ENCODE assay signal across 8 mouse cellular contexts in the genomic region with DNA sequence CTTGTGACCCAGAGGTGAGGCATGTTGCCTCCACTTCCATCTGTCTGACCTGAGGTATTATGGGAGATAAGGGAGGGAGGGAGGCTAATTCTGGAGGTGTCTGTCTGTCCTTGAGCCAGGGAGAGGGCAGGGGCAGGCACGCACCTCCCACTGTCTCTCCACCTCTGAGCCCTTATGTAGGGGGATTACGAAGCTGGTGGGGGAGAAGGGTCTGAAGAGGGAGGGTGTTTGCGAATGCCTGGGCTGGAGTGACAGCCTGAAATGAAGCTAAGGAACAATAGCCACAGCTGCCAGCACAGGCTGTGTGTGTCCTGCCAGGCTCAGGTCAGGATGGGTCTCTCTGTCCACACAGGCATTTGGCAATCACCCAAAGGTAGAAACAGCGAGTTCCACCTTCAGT. TPM values are rescaled to one million over a fixed set of nuclear protein-coding genes. Genes with fewer than 3 reads are reported as not detected.
DNase-seq lines count a peak whose midpoint lies in the region; ATAC-seq and TF ChIP-seq lines count a peak whose summit lies in the region.

No protein-coding gene starts in this region.

- H3K9ac ChIP-seq in midbrain, embryonic 11.5 days (ENCODE audit: low read length), result no peak overlapping the region
- no peak overlapping the region for H3K9ac ChIP-seq in midbrain, embryonic 16.5 days (ENCODE audit: low read depth, low read length)
- H3K9ac ChIP-seq in limb, embryonic 13.5 days, result peak overlapping the region; percentile 25; the same call in 1 of the 2 replicates
- peak overlapping the region; percentile 18; the same call in 1 of the 2 replicates for H3K9ac ChIP-seq in stomach, postnatal 0 days (ENCODE audit: low read length)

- H3K4me1 ChIP-seq in midbrain, embryonic 11.5 days (ENCODE audit: control insufficient read depth, insufficient read depth, low read length), result peaks cover 27% of the 10 kb centered on the region
- H3K4me1 ChIP-seq in midbrain, embryonic 16.5 days (ENCODE audit: control insufficient read depth, insufficient read depth, low read length), result peaks cover 12% of the 10 kb centered on the region
- H3K4me1 ChIP-seq in limb, embryonic 13.5 days, result peaks cover 35% of the 10 kb centered on the region
- H3K4me1 ChIP-seq in stomach, postnatal 0 days (replicated peaks; ENCODE audit: control insufficient read depth, insufficient read depth), result peaks cover 3% of the 10 kb centered on the region; the same call in 1 of the 2 replicates

- H3K36me3 ChIP-seq in midbrain, embryonic 11.5 days (ENCODE audit: control insufficient read depth, insufficient read depth, low read length), result no peaks in the 10 kb centered on the region; the same call in 1 of the 2 replicates
- H3K36me3 ChIP-seq in midbrain, embryonic 16.5 days (ENCODE audit: control insufficient read depth, insufficient read depth, low read length), result no peaks in the 10 kb centered on the region
- peaks cover 9% of the 10 kb centered on the region for H3K36me3 ChIP-seq in limb, embryonic 13.5 days
- no peaks in the 10 kb centered on the region for H3K36me3 ChIP-seq in stomach, postnatal 0 days (ENCODE audit: control insufficient read depth, insufficient read depth, low read length)

- H3K4me3 ChIP-seq in midbrain, embryonic 11.5 days (ENCODE audit: low read depth, low read length), result no peak overlapping the region
- H3K4me3 ChIP-seq in midbrain, embryonic 16.5 days (ENCODE audit: low read depth, low read length), result no peak overlapping the region
- H3K4me3 ChIP-seq in limb, embryonic 13.5 days, result peak overlapping the region; percentile 71
- H3K4me3 ChIP-seq in stomach, postnatal 0 days (ENCODE audit: low read depth, low read length), result peak overlapping the region; percentile 73

- no peaks in the 10 kb centered on the region for H3K27me3 ChIP-seq in midbrain, embryonic 11.5 days (ENCODE audit: control insufficient read depth, insufficient read depth, low read length)
- H3K27me3 ChIP-seq in midbrain, embryonic 16.5 days (ENCODE audit: control insufficient read depth, insufficient read depth, low read depth, low read length), result no peaks in the 10 kb centered on the region
- peaks cover 10% of the 10 kb centered on the region for H3K27me3 ChIP-seq in limb, embryonic 13.5 days
- no peaks in the 10 kb centered on the region for H3K27me3 ChIP-seq in stomach, postnatal 0 days (ENCODE audit: control insufficient read depth, insufficient read depth, low read length)

- no peak for ATAC-seq in midbrain, embryonic 11.5 days (ENCODE audit: low FRiP score)
- ATAC-seq in midbrain, embryonic 16.5 days, result no peak
- ATAC-seq in limb, embryonic 13.5 days (ENCODE audit: low FRiP score, low read depth), result no peak
- no peak for ATAC-seq in stomach, postnatal 0 days (ENCODE audit: low FRiP score, low TSS enrichment)

- H3K4me2 ChIP-seq in midbrain, embryonic 11.5 days, result peak overlapping the region; percentile 6; the same call in 1 of the 2 replicates
- no peak overlapping the region for H3K4me2 ChIP-seq in midbrain, embryonic 16.5 days (ENCODE audit: low read length)
- peak overlapping the region; percentile 97 for H3K4me2 ChIP-seq in limb, embryonic 13.5 days (replicated peaks)
- peak overlapping the region; percentile 92 for H3K4me2 ChIP-seq in stomach, postnatal 0 days (replicated peaks; ENCODE audit: low read depth)

- no peak for TF ChIP-seq CTCF in stomach, postnatal 0 days (IDR thresholded peaks at IDR 0.05; ENCODE audit: low read depth)

- H3K27ac ChIP-seq in midbrain, embryonic 11.5 days (ENCODE audit: low read depth, low read length), result peak overlapping the region; percentile 27
- H3K27ac ChIP-seq in midbrain, embryonic 16.5 days (ENCODE audit: low read length), result no peak overlapping the region
- H3K27ac ChIP-seq in limb, embryonic 13.5 days, result no peak overlapping the region
- peak overlapping the region; percentile 93 for H3K27ac ChIP-seq in stomach, postnatal 0 days (replicated peaks)

- 21% methylated on average over 4 of the region's 4 CpGs for WGBS in midbrain, embryonic 11.5 days
- 13% methylated on average over 4 of the region's 4 CpGs for WGBS in midbrain, embryonic 16.5 days
- 66% methylated on average over 4 of the region's 4 CpGs for WGBS in limb, embryonic 13.5 days
- WGBS in stomach, postnatal 0 days, result 58% methylated on average over 4 of the region's 4 CpGs

- H3K9me3 ChIP-seq in midbrain, embryonic 11.5 days (ENCODE audit: control insufficient read depth, low read length), result no peaks in the 10 kb centered on the region
- H3K9me3 ChIP-seq in midbrain, embryonic 16.5 days (replicated peaks; ENCODE audit: control insufficient read depth, low read length, poor library complexity, severe bottlenecking), result no peaks in the 10 kb centered on the region
- H3K9me3 ChIP-seq in limb, embryonic 13.5 days, result no peaks in the 10 kb centered on the region
- no peaks in the 10 kb centered on the region for H3K9me3 ChIP-seq in stomach, postnatal 0 days (ENCODE audit: control insufficient read depth, low read length)

- no peak for TF ChIP-seq EP300 in stomach, postnatal 0 days (optimal IDR thresholded peaks at IDR 0.05)

- DNase-seq in cerebellum, adult 9-11 months, result peak; percentile 72
- no peak for DNase-seq in cerebellum, adult 11 months
- DNase-seq in midbrain, embryonic 11.5 days (ENCODE audit: low spot score, missing footprints), result peak; percentile 84
- no peak for DNase-seq in stomach, postnatal 0 days (ENCODE audit: low spot score)
- no peak for DNase-seq in urinary bladder, adult 18-20 months (ENCODE audit: low spot score in 2 of 2)
- DNase-seq in adrenal gland, adult 18-20 months (ENCODE audit: low spot score in 2 of 2), result no peak

RNA-seq across cellular contexts. Expression of a gene that starts 2.7 kb away (rescaled TPM):
- 3.0 and 3.2 TPM in 2 replicates for polyA plus RNA-seq in midbrain, embryonic 11.5 days (2014; fragmentation: Nextera tagmentation; extraction: Ambion mirVana)
- polyA plus RNA-seq in midbrain, embryonic 16.5 days (2015; fragmentation: Nextera tagmentation; extraction: Ambion mirVana), result 2.0 and 2.8 TPM in 2 replicates
- 9.0 and 9.6 TPM in 2 replicates for polyA plus RNA-seq in limb, embryonic 13.5 days (2015; fragmentation: Nextera tagmentation; extraction: Ambion mirVana)
- 10.3 and 12.2 TPM in 2 replicates for polyA plus RNA-seq in stomach, postnatal 0 days (2015; fragmentation: Nextera tagmentation; extraction: Ambion mirVana)
- total RNA-seq in adrenal gland, adult 18-20 months (2021), result 1 to 10 TPM; 5.9 to 6.7 TPM

RNA-seq across cellular contexts. Expression of a gene that starts 3.0 kb away (rescaled TPM):
- 15.1 and 15.4 TPM in 2 replicates for polyA plus RNA-seq in midbrain, embryonic 11.5 days (2014; fragmentation: Nextera tagmentation; extraction: Ambion mirVana)
- polyA plus RNA-seq in midbrain, embryonic 16.5 days (2015; fragmentation: Nextera tagmentation; extraction: Ambion mirVana), result 24.1 and 24.6 TPM in 2 replicates
- polyA plus RNA-seq in limb, embryonic 13.5 days (2015; fragmentation: Nextera tagmentation; extraction: Ambion mirVana), result 29.9 and 31.8 TPM in 2 replicates
- 13.4 and 13.6 TPM in 2 replicates for polyA plus RNA-seq in stomach, postnatal 0 days (2015; fragmentation: Nextera tagmentation; extraction: Ambion mirVana)
- 10 to 100 TPM; 13.3 to 13.7 TPM for total RNA-seq in adrenal gland, adult 18-20 months (2021)

RNA-seq across cellular contexts. Expression of a gene that starts 17.7 kb away (rescaled TPM):
- polyA plus RNA-seq in midbrain, embryonic 11.5 days (2014; fragmentation: Nextera tagmentation; extraction: Ambion mirVana), result 111 and 118 TPM in 2 replicates
- polyA plus RNA-seq in midbrain, embryonic 16.5 days (2015; fragmentation: Nextera tagmentation; extraction: Ambion mirVana), result 80.1 and 82.4 TPM in 2 replicates
- polyA plus RNA-seq in limb, embryonic 13.5 days (2015; fragmentation: Nextera tagmentation; extraction: Ambion mirVana), result 89.1 and 96.4 TPM in 2 replicates
- polyA plus RNA-seq in stomach, postnatal 0 days (2015; fragmentation: Nextera tagmentation; extraction: Ambion mirVana), result 32.8 and 36.9 TPM in 2 replicates
- 10 to 100 TPM; 31.2 to 41.0 TPM for total RNA-seq in adrenal gland, adult 18-20 months (2021)

RNA-seq across cellular contexts. Expression of a gene that starts 19.5 kb away (rescaled TPM):
- polyA plus RNA-seq in midbrain, embryonic 11.5 days (2014; fragmentation: Nextera tagmentation; extraction: Ambion mirVana), result 10.3 and 10.9 TPM in 2 replicates
- 28.0 and 29.5 TPM in 2 replicates for polyA plus RNA-seq in midbrain, embryonic 16.5 days (2015; fragmentation: Nextera tagmentation; extraction: Ambion mirVana)
- polyA plus RNA-seq in limb, embryonic 13.5 days (2015; fragmentation: Nextera tagmentation; extraction: Ambion mirVana), result 18.2 and 18.3 TPM in 2 replicates
- polyA plus RNA-seq in stomach, postnatal 0 days (2015; fragmentation: Nextera tagmentation; extraction: Ambion mirVana), result 6.0 and 6.4 TPM in 2 replicates
- 10 to 100 TPM; 27.1 to 30.9 TPM for total RNA-seq in adrenal gland, adult 18-20 months (2021)

RNA-seq across cellular contexts. Expression of a gene that starts 41.6 kb away (rescaled TPM):
- polyA plus RNA-seq in midbrain, embryonic 11.5 days (2014; fragmentation: Nextera tagmentation; extraction: Ambion mirVana), result 0.37 and 1.4 TPM in 2 replicates
- 1.4 and 1.7 TPM in 2 replicates for polyA plus RNA-seq in midbrain, embryonic 16.5 days (2015; fragmentation: Nextera tagmentation; extraction: Ambion mirVana)
- 8.3 and 8.6 TPM in 2 replicates for polyA plus RNA-seq in limb, embryonic 13.5 days (2015; fragmentation: Nextera tagmentation; extraction: Ambion mirVana)
- 24.3 and 26.5 TPM in 2 replicates for polyA plus RNA-seq in stomach, postnatal 0 days (2015; fragmentation: Nextera tagmentation; extraction: Ambion mirVana)
- 1 to 10 TPM; 1.3 to 3.7 TPM for total RNA-seq in adrenal gland, adult 18-20 months (2021)

Comparison
In these comparisons a context has a peak if more than half of its experiments do, and no peak if none do; other contexts are left out.
1. DNase-seq: peak in cerebellum, adult 9-11 months (single experiment) and midbrain, embryonic 11.5 days (single experiment); none in cerebellum, adult 11 months (single experiment), stomach, postnatal 0 days (single experiment), urinary bladder, adult 18-20 months (0 of 2) and adrenal gland, adult 18-20 months (0 of 2).
2. H3K27ac ChIP-seq: peak in midbrain, embryonic 11.5 days (single experiment) and stomach, postnatal 0 days (single experiment); none in midbrain, embryonic 16.5 days (single experiment) and limb, embryonic 13.5 days (single experiment).
3. H3K4me3 ChIP-seq: peak in limb, embryonic 13.5 days (single experiment) and stomach, postnatal 0 days (single experiment); none in midbrain, embryonic 11.5 days (single experiment) and midbrain, embryonic 16.5 days (single experiment).
4. H3K9ac ChIP-seq: peak in limb, embryonic 13.5 days (single experiment) and stomach, postnatal 0 days (single experiment); none in midbrain, embryonic 11.5 days (single experiment) and midbrain, embryonic 16.5 days (single experiment).